Mouse (Mus musculus) right cerebral cortex, postnatal 4 days (tissue): ENCODE results near the gene Cdk2ap1.
"Not testable (repeated sequence)": the region's sequence is repeated elsewhere in the genome, so short reads cannot be mapped to it uniquely, and the experiment has no call there.

Source experiments
- DNase-seq: peaks from one replicate; pipeline ENCODE4 v3.0.0-alpha.2; 2022

Gene Cdk2ap1

GRCm38 (mm10) chr5:124350350-124350749, 12.5 kb downstream of the Cdk2ap1 start:
- DNase-seq = no peak

GRCm38 (mm10) chr5:124349196-124349595, 13.7 kb downstream of the Cdk2ap1 start:
- DNase-seq = no peak

- DNase-seq = no peak
Measured at GRCm38 (mm10) chr5:124342897-124343296, 20.0 kb downstream of the Cdk2ap1 start.

GRCm38 (mm10) chr5:124341753-124342339, 21.0 kb downstream of the Cdk2ap1 start:
- DNase-seq = not testable (repeated sequence)

GRCm38 (mm10) chr5:124338791-124339190, 24.1 kb downstream of the Cdk2ap1 start:
- no peak for DNase-seq

GRCm38 (mm10) chr5:124337909-124338308, 25.0 kb downstream of the Cdk2ap1 start:
- no peak for DNase-seq

GRCm38 (mm10) chr5:124337103-124337502, 25.8 kb downstream of the Cdk2ap1 start:
- no peak for DNase-seq

- no peak for DNase-seq
Measured at GRCm38 (mm10) chr5:124334392-124334791, 28.5 kb downstream of the Cdk2ap1 start.

GRCm38 (mm10) chr5:124330086-124330485, 32.8 kb downstream of the Cdk2ap1 start:
- DNase-seq = no peak

- peak; percentile 100 for DNase-seq
Measured at GRCm38 (mm10) chr5:124327510-124328364, 35.1 kb downstream of the Cdk2ap1 start, which contains the start of the genes Mphosph9 and 2810006K23Rik. TSS of gene Mphosph9 (minus strand) at chr5:124327972. TSS of gene 2810006K23Rik (plus strand) at chr5:124328089.

GRCm38 (mm10) chr5:124326829-124327228, 36.1 kb downstream of the Cdk2ap1 start:
- DNase-seq = no peak

GRCm38 (mm10) chr5:124317648-124318047, 45.2 kb downstream of the Cdk2ap1 start:
- DNase-seq = no peak

- no peak for DNase-seq
Measured at GRCm38 (mm10) chr5:124315941-124316340, 46.9 kb downstream of the Cdk2ap1 start.

GRCm38 (mm10) chr5:124315498-124315897, 47.4 kb downstream of the Cdk2ap1 start:
- no peak for DNase-seq

GRCm38 (mm10) chr5:124310091-124310490, 52.8 kb downstream of the Cdk2ap1 start:
- DNase-seq = no peak

- no peak for DNase-seq
Measured at GRCm38 (mm10) chr5:124309155-124309554, 53.7 kb downstream of the Cdk2ap1 start.

GRCm38 (mm10) chr5:124302853-124303252, 60.0 kb downstream of the Cdk2ap1 start:
- not testable (repeated sequence) for DNase-seq

- DNase-seq = no peak
Measured at GRCm38 (mm10) chr5:124300132-124300531, 62.8 kb downstream of the Cdk2ap1 start.

- not testable (repeated sequence) for DNase-seq
Measured at GRCm38 (mm10) chr5:124299307-124299706, 63.6 kb downstream of the Cdk2ap1 start.

GRCm38 (mm10) chr5:124296475-124296874, 66.4 kb downstream of the Cdk2ap1 start:
- DNase-seq = no peak
